Mouse (Mus musculus): ENCODE data around the gene Il33. TPM values are rescaled to one million over a fixed set of nuclear protein-coding genes. Genes with fewer than 3 reads are reported as not detected.

Il33 gene
- polyA plus RNA-seq (2015; fragmentation: Nextera tagmentation; extraction: Ambion mirVana): 0.71 and 1.1 TPM in 2 replicates

- H3K9ac ChIP-seq (replicated peaks; ENCODE audit: low read depth, low read length): no peak within 1 kb of the TSS
- 30% methylated on average over 10 of the region's 10 CpGs for WGBS
- H3K27me3 ChIP-seq (replicated peaks; ENCODE audit: control insufficient read depth, insufficient read depth, low read length): no peaks in the 10 kb centered on the region
- H3K4me2 ChIP-seq (ENCODE audit: low read length): peak within 1 kb of the TSS; percentile 12
- no peak within 1 kb of the TSS for H3K4me3 ChIP-seq (replicated peaks; ENCODE audit: low read length)
- ATAC-seq: peak; percentile 67
- H3K27ac ChIP-seq (ENCODE audit: low read length): no peak within 1 kb of the TSS
- peaks cover 8% of the 10 kb centered on the region for H3K4me1 ChIP-seq (replicated peaks; ENCODE audit: control insufficient read depth, insufficient read depth, low read length)
- no peaks in the 10 kb centered on the region for H3K9me3 ChIP-seq (ENCODE audit: control insufficient read depth, low read length)
- no peaks in the 10 kb centered on the region for H3K36me3 ChIP-seq (ENCODE audit: control insufficient read depth, insufficient read depth)
These were observed at the start of gene Il33 for GRCm38 (mm10) chr19:29924638-29925258. Il33 (plus strand) TSS chr19:29925114.

- Histone ChIP-seq H3K4me1 (replicated peaks; ENCODE audit: control insufficient read depth, insufficient read depth, low read length) (no peaks in the 10 kb centered on the region), H3K9ac (replicated peaks; ENCODE audit: low read depth, low read length) (no peak overlapping the region), H3K27me3 (replicated peaks; ENCODE audit: control insufficient read depth, insufficient read depth, low read length) (no peaks in the 10 kb centered on the region), H3K4me3 (replicated peaks; ENCODE audit: low read length) (no peak overlapping the region), H3K36me3 (ENCODE audit: control insufficient read depth, insufficient read depth) (no peaks in the 10 kb centered on the region), H3K4me2 (ENCODE audit: low read length) (no peak overlapping the region), H3K27ac (ENCODE audit: low read length) (no peak overlapping the region), H3K9me3 (ENCODE audit: control insufficient read depth, low read length) (no peaks in the 10 kb centered on the region)
- ATAC-seq: no peak
- WGBS: 81% methylated on average over 10 of the region's 10 CpGs
These were observed 47.3 kb upstream of the Il33 start for GRCm38 (mm10) chr19:29877422-29878291.

- no peak overlapping the region for H3K4me2 ChIP-seq (ENCODE audit: low read length)
- H3K9ac ChIP-seq (replicated peaks; ENCODE audit: low read depth, low read length): no peak overlapping the region
- no peaks in the 10 kb centered on the region for H3K9me3 ChIP-seq (ENCODE audit: control insufficient read depth, low read length)
- no peak overlapping the region for H3K4me3 ChIP-seq (replicated peaks; ENCODE audit: low read length)
- H3K27me3 ChIP-seq (replicated peaks; ENCODE audit: control insufficient read depth, insufficient read depth, low read length): no peaks in the 10 kb centered on the region
- H3K27ac ChIP-seq (ENCODE audit: low read length): no peak overlapping the region
- 83% methylated on average over 8 of the region's 8 CpGs for WGBS
- no peaks in the 10 kb centered on the region for H3K4me1 ChIP-seq (replicated peaks; ENCODE audit: control insufficient read depth, insufficient read depth, low read length)
- ATAC-seq: no peak
- no peaks in the 10 kb centered on the region for H3K36me3 ChIP-seq (ENCODE audit: control insufficient read depth, insufficient read depth)
These were observed 45.9 kb upstream of the Il33 start for GRCm38 (mm10) chr19:29878896-29879504.

- H3K4me3 ChIP-seq (replicated peaks; ENCODE audit: low read length): no peak overlapping the region
- no peak overlapping the region for H3K27ac ChIP-seq (ENCODE audit: low read length)
- no peak for ATAC-seq
- no peak overlapping the region for H3K9ac ChIP-seq (replicated peaks; ENCODE audit: low read depth, low read length)
- no peak overlapping the region for H3K4me2 ChIP-seq (ENCODE audit: low read length)
- WGBS: 80% methylated on average over 4 of the region's 4 CpGs
- no peaks in the 10 kb centered on the region for H3K9me3 ChIP-seq (ENCODE audit: control insufficient read depth, low read length)
- no peaks in the 10 kb centered on the region for H3K27me3 ChIP-seq (replicated peaks; ENCODE audit: control insufficient read depth, insufficient read depth, low read length)
- no peaks in the 10 kb centered on the region for H3K4me1 ChIP-seq (replicated peaks; ENCODE audit: control insufficient read depth, insufficient read depth, low read length)
- no peaks in the 10 kb centered on the region for H3K36me3 ChIP-seq (ENCODE audit: control insufficient read depth, insufficient read depth)
These were observed 44.0 kb upstream of the Il33 start for GRCm38 (mm10) chr19:29880918-29881317.

- H3K36me3 ChIP-seq (ENCODE audit: control insufficient read depth, insufficient read depth): no peaks in the 10 kb centered on the region
- H3K4me1 ChIP-seq (replicated peaks; ENCODE audit: control insufficient read depth, insufficient read depth, low read length): no peaks in the 10 kb centered on the region
- H3K9me3 ChIP-seq (ENCODE audit: control insufficient read depth, low read length): no peaks in the 10 kb centered on the region
- H3K9ac ChIP-seq (replicated peaks; ENCODE audit: low read depth, low read length): no peak overlapping the region
- H3K27me3 ChIP-seq (replicated peaks; ENCODE audit: control insufficient read depth, insufficient read depth, low read length): no peaks in the 10 kb centered on the region
- no peak overlapping the region for H3K27ac ChIP-seq (ENCODE audit: low read length)
- ATAC-seq: no peak
- WGBS: 90% methylated on average over 3 of the region's 3 CpGs
- H3K4me3 ChIP-seq (replicated peaks; ENCODE audit: low read length): no peak overlapping the region
- H3K4me2 ChIP-seq (ENCODE audit: low read length): no peak overlapping the region
These were observed 42.2 kb upstream of the Il33 start for GRCm38 (mm10) chr19:29882696-29883095.

GRCm38 (mm10) chr19:29885548-29885947 lies 39.4 kb upstream of the Il33 start:
- H3K36me3 ChIP-seq (ENCODE audit: control insufficient read depth, insufficient read depth): no peaks in the 10 kb centered on the region
- 76% methylated on average over 6 of the region's 6 CpGs for WGBS
- H3K9ac ChIP-seq (replicated peaks; ENCODE audit: low read depth, low read length): no peak overlapping the region
- H3K4me1 ChIP-seq (replicated peaks; ENCODE audit: control insufficient read depth, insufficient read depth, low read length): no peaks in the 10 kb centered on the region
- no peaks in the 10 kb centered on the region for H3K9me3 ChIP-seq (ENCODE audit: control insufficient read depth, low read length)
- H3K4me2 ChIP-seq (ENCODE audit: low read length): no peak overlapping the region
- ATAC-seq: no peak
- H3K27ac ChIP-seq (ENCODE audit: low read length): no peak overlapping the region
- no peak overlapping the region for H3K4me3 ChIP-seq (replicated peaks; ENCODE audit: low read length)
- no peaks in the 10 kb centered on the region for H3K27me3 ChIP-seq (replicated peaks; ENCODE audit: control insufficient read depth, insufficient read depth, low read length)

- Histone ChIP-seq H3K4me3 (replicated peaks; ENCODE audit: low read length) (no peak overlapping the region), H3K36me3 (ENCODE audit: control insufficient read depth, insufficient read depth) (no peaks in the 10 kb centered on the region), H3K4me2 (ENCODE audit: low read length) (no peak overlapping the region), H3K9ac (replicated peaks; ENCODE audit: low read depth, low read length) (no peak overlapping the region), H3K4me1 (replicated peaks; ENCODE audit: control insufficient read depth, insufficient read depth, low read length) (no peaks in the 10 kb centered on the region), H3K9me3 (ENCODE audit: control insufficient read depth, low read length) (no peaks in the 10 kb centered on the region), H3K27ac (ENCODE audit: low read length) (no peak overlapping the region), H3K27me3 (replicated peaks; ENCODE audit: control insufficient read depth, insufficient read depth, low read length) (no peaks in the 10 kb centered on the region)
- 81% methylated on average over 2 of the region's 2 CpGs for WGBS
- ATAC-seq: no peak
These were observed 37.4 kb upstream of the Il33 start for GRCm38 (mm10) chr19:29887476-29887875.

GRCm38 (mm10) chr19:29888946-29889345 lies 36.0 kb upstream of the Il33 start:
- H3K27ac ChIP-seq (ENCODE audit: low read length): no peak overlapping the region
- H3K4me1 ChIP-seq (replicated peaks; ENCODE audit: control insufficient read depth, insufficient read depth, low read length): no peaks in the 10 kb centered on the region
- H3K9ac ChIP-seq (replicated peaks; ENCODE audit: low read depth, low read length): no peak overlapping the region
- no peak overlapping the region for H3K4me2 ChIP-seq (ENCODE audit: low read length)
- H3K4me3 ChIP-seq (replicated peaks; ENCODE audit: low read length): no peak overlapping the region
- no peaks in the 10 kb centered on the region for H3K27me3 ChIP-seq (replicated peaks; ENCODE audit: control insufficient read depth, insufficient read depth, low read length)
- WGBS: 84% methylated on average over 6 of the region's 6 CpGs
- no peaks in the 10 kb centered on the region for H3K36me3 ChIP-seq (ENCODE audit: control insufficient read depth, insufficient read depth)
- ATAC-seq: no peak
- H3K9me3 ChIP-seq (ENCODE audit: control insufficient read depth, low read length): no peaks in the 10 kb centered on the region

GRCm38 (mm10) chr19:29891981-29892380 lies 32.9 kb upstream of the Il33 start:
- 77% methylated on average over 4 of the region's 4 CpGs for WGBS

More at GRCm38 (mm10) chr19:29891981-29892380, 32.9 kb upstream of the Il33 start:
- no peaks in the 10 kb centered on the region for H3K27me3 ChIP-seq (replicated peaks; ENCODE audit: control insufficient read depth, insufficient read depth, low read length)
- no peaks in the 10 kb centered on the region for H3K4me1 ChIP-seq (replicated peaks; ENCODE audit: control insufficient read depth, insufficient read depth, low read length)
- H3K9me3 ChIP-seq (ENCODE audit: control insufficient read depth, low read length): no peaks in the 10 kb centered on the region
- H3K4me3 ChIP-seq (replicated peaks; ENCODE audit: low read length): no peak overlapping the region
- ATAC-seq: no peak
- H3K36me3 ChIP-seq (ENCODE audit: control insufficient read depth, insufficient read depth): no peaks in the 10 kb centered on the region
- no peak overlapping the region for H3K4me2 ChIP-seq (ENCODE audit: low read length)
- no peak overlapping the region for H3K9ac ChIP-seq (replicated peaks; ENCODE audit: low read depth, low read length)
- no peak overlapping the region for H3K27ac ChIP-seq (ENCODE audit: low read length)
